Mouse (Mus musculus) CH12F3 (cell line): ENCODE results near the gene Mrpl16.

Experiments
- in situ Hi-C: fragments of 300-500 bp; cut with MboI; formaldehyde crosslinking; loops from 2 replicates; pipeline ENCODE4 v1.14.3; 2020; ENCODE audit warnings: low sequenced_read_pairs

Gene Mrpl16

GRCm38 (mm10) chr19:11770205-11770892 is at the start of gene Mrpl16:
Gene Mrpl16, plus strand, starts transcription at chr19:11770391.
- in situ Hi-C loops: no loop called here

- in situ Hi-C loops: no loop called here
Observed at GRCm38 (mm10) chr19:11723870-11724269, 46.3 kb upstream of the Mrpl16 start.

- in situ Hi-C loops: no loop called here
Observed at GRCm38 (mm10) chr19:11724275-11724674, 45.9 kb upstream of the Mrpl16 start.

GRCm38 (mm10) chr19:11725915-11726314 is 44.3 kb upstream of the Mrpl16 start:
- in situ Hi-C loops: no loop called here

GRCm38 (mm10) chr19:11727304-11727703 is 42.9 kb upstream of the Mrpl16 start:
- in situ Hi-C loops: no loop called here

GRCm38 (mm10) chr19:11730278-11730677 is 39.9 kb upstream of the Mrpl16 start:
- in situ Hi-C loops: no loop called here

GRCm38 (mm10) chr19:11736455-11736854 is 33.7 kb upstream of the Mrpl16 start:
- in situ Hi-C loops: no loop called here

- in situ Hi-C loops: no loop called here
Observed at GRCm38 (mm10) chr19:11745680-11746079, 24.5 kb upstream of the Mrpl16 start.

GRCm38 (mm10) chr19:11747298-11747697 is 22.9 kb upstream of the Mrpl16 start, which contains the start of gene Gif:
Gene Gif, plus strand, starts transcription at chr19:11747554.
- in situ Hi-C loops: no loop called here

GRCm38 (mm10) chr19:11765059-11765458 is 5.1 kb upstream of the Mrpl16 start:
- in situ Hi-C loops: loop anchor here (5.0 to 10.0 kb wide), 2 partner anchors 158 to 410 kb away; no protein-coding TSS in a partner anchor

GRCm38 (mm10) chr19:11766413-11766812 is 3.8 kb upstream of the Mrpl16 start:
- in situ Hi-C loops: loop anchor here (5.0 to 10.0 kb wide), 2 partner anchors 159 to 412 kb away; no protein-coding TSS in a partner anchor

GRCm38 (mm10) chr19:11768163-11768562 is 2.0 kb upstream of the Mrpl16 start:
- in situ Hi-C loops: loop anchor here (5.0 to 10.0 kb wide), 2 partner anchors 161 to 413 kb away; no protein-coding TSS in a partner anchor

GRCm38 (mm10) chr19:11769257-11769920 is 802 bp upstream of the Mrpl16 start:
- in situ Hi-C loops: loop anchor here (5.0 to 10.0 kb wide), 2 partner anchors 162 to 415 kb away; no protein-coding TSS in a partner anchor

GRCm38 (mm10) chr19:11777191-11777865 is 7.1 kb downstream of the Mrpl16 start:
- in situ Hi-C loops: no loop called here

GRCm38 (mm10) chr19:11785409-11786154 is 15.4 kb downstream of the Mrpl16 start:
- in situ Hi-C loops: no loop called here

- in situ Hi-C loops: no loop called here
Observed at GRCm38 (mm10) chr19:11787826-11788225, 17.6 kb downstream of the Mrpl16 start.

- in situ Hi-C loops: no loop called here
Observed at GRCm38 (mm10) chr19:11788876-11789275, 18.7 kb downstream of the Mrpl16 start.

GRCm38 (mm10) chr19:11791825-11792224 is 21.6 kb downstream of the Mrpl16 start:
- in situ Hi-C loops: no loop called here

- in situ Hi-C loops: no loop called here
Observed at GRCm38 (mm10) chr19:11793741-11794359, 23.7 kb downstream of the Mrpl16 start.

- in situ Hi-C loops: no loop called here
Observed at GRCm38 (mm10) chr19:11794447-11794846, 24.3 kb downstream of the Mrpl16 start.
